Mouse (Mus musculus) midbrain, embryonic 13.5 days (tissue): ENCODE measurements around the gene Tnfaip2. TPM values are rescaled to one million over a fixed set of nuclear protein-coding genes. Genes with fewer than 3 reads are reported as not detected.

Experiments used
- ATAC-seq: fragments of 200-750 bp; cut with Nextera tagmentation; 2 replicates; pipeline ENCODE4 v1.8.0; 2017; ENCODE audit warnings: mild to moderate bottlenecking, moderate TSS enrichment, moderate library complexity
- H3K27ac ChIP-seq: fragments of 300-500 bp; sonication (generic); 2 replicates; pipeline ENCODE4 v1.5.1; 2015; ENCODE audit warnings: inconsistent platforms, mild to moderate bottlenecking, moderate library complexity
- H3K27me3 ChIP-seq: fragments of 300-500 bp; sonication (generic); 2 replicates; pipeline ENCODE4 v1.6.1; 2015; ENCODE audit warnings: mild to moderate bottlenecking, inconsistent platforms
- H3K36me3 ChIP-seq: fragments of 300-500 bp; sonication (generic); 2 replicates; pipeline ENCODE4 v1.6.1; 2015; ENCODE audit warnings: mild to moderate bottlenecking, inconsistent platforms
- H3K4me1 ChIP-seq: fragments of 300-500 bp; sonication (generic); replicated peaks from 2 replicates; pipeline ENCODE4 v1.6.1; 2015; ENCODE audit warnings: inconsistent platforms
- H3K4me2 ChIP-seq: fragments of 300-500 bp; sonication (generic); replicated peaks from 2 replicates; pipeline ENCODE4 v1.6.1; 2015; ENCODE audit warnings: moderate library complexity, mild to moderate bottlenecking, inconsistent platforms
- H3K4me3 ChIP-seq: fragments of 300-500 bp; sonication (generic); replicated peaks from 2 replicates; pipeline ENCODE4 v1.5.1; 2015; ENCODE audit warnings: mild to moderate bottlenecking, inconsistent platforms
- H3K9ac ChIP-seq: fragments of 300-500 bp; sonication (generic); replicated peaks from 2 replicates; pipeline ENCODE4 v1.6.1; 2015; ENCODE audit warnings: mild to moderate bottlenecking, inconsistent platforms
- H3K9me3 ChIP-seq: fragments of 300-500 bp; sonication (generic); 2 replicates; pipeline ENCODE4 v1.6.1; 2016; ENCODE audit warnings: mild to moderate bottlenecking, inconsistent platforms
- WGBS: fragments of 180-500 bp; shearing (Covaris S2); methylation state at CpG from one replicate; pipeline ENCODE4 v1.1.7; 2015; 5-methylcytosine and 5-hydroxymethylcytosine counted together
- polyA plus RNA-seq: library from polyadenylated mRNA; unstranded; fragments of >200 nt; fragmentation: Nextera tagmentation; extraction: Ambion mirVana; gene quantifications from 2 replicates; pipeline ENCODE4 v1.2.1, GENCODE M21; 2015

Gene Tnfaip2
- polyA plus RNA-seq, 1 experiment from 2014 or later = 0.28 TPM

DNA sequence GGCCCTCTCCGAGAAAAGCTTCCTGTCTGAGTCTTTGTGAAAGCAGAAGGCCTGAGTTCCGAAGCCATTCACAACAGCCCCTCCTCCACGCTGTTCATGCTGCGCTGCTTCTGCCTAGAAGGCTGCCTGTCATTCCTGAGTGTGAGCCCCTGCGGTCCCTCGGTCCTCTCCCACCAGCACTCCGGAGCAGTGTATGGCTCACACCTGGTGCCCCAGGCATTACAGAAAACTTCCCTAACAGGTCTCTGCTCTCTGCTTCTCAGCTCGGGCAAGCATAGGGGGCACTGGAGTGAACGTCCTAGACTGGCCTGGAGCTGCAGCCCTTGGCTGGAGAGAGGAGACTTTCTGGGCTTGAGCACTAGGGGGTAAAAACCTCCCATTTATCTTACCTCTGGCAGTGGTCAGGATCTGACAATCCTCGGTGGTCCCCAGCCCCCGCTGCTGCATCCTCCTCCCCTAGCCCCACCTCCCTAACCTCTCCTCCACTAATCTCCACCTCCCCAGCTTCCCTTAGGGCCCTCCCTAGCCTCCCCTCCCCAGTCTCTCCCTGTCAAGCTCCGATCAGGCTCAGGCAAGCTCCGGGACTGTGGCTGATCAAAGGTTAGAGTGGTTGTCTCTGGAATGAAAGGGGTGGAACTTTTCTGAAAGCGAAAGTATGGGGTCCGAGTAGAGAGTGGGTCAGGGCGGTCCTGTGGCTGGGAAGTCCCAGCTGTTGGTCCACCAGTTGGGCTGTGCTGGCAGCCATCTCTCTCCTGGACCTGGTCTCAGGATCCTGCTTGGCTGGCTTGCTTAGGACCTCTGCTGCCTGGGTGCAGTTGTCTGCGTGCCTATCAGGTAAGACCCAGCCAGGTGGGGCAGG, 25.1 kb upstream of the Tnfaip2 start, which contains the start of gene Exoc3l4:
Gene Exoc3l4 (plus strand): TSS at position 97 of the 859 bp plus-strand sequence.
- ATAC-seq = 0 out of 2 replicates have a peak, but pooled peaks have one; percentile 41
- Histone ChIP-seq H3K4me3 (peak within 1 kb of the TSS; percentile 13), H3K36me3 (no peaks in the 10 kb centered on the region), H3K9me3 (no peaks in the 10 kb centered on the region), H3K9ac (peak within 1 kb of the TSS; percentile 49), H3K4me1 (peaks cover 23% of the 10 kb centered on the region), H3K27me3 (peaks cover 37% of the 10 kb centered on the region), H3K4me2 (peak within 1 kb of the TSS; percentile 51), H3K27ac (no peak within 1 kb of the TSS)
- WGBS = 2% methylated on average over 17 of the region's 17 CpGs

DNA sequence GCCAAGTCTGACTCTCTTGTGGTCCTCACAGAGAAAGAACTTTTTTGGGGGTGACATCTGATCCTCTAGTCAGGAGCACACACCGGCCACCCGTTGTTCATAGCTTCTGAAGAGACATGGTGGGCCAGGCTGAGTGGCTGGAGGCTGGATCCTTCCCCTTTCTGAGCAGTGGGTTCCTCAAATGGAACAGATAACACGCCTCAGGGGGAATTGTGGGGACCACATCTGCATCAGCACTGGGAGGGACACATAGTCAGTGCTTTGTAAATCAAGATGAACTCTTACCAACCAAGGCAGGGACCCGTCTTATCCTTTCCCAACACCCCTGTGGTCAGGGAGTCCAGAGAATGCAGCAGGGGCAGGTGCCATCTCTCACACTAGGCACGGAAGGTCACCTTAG, 22.4 kb upstream of the Tnfaip2 start:
- no peaks in the 10 kb centered on the region for H3K36me3 ChIP-seq
- no peak overlapping the region for H3K4me3 ChIP-seq
- WGBS = 82% methylated on average over 5 of the region's 5 CpGs
- H3K27ac ChIP-seq = no peak overlapping the region
- no peak overlapping the region for H3K9ac ChIP-seq
- H3K9me3 ChIP-seq = no peaks in the 10 kb centered on the region
- H3K27me3 ChIP-seq = peaks cover 61% of the 10 kb centered on the region
- peaks cover 21% of the 10 kb centered on the region for H3K4me1 ChIP-seq
- ATAC-seq = no peak
- no peak overlapping the region for H3K4me2 ChIP-seq

DNA sequence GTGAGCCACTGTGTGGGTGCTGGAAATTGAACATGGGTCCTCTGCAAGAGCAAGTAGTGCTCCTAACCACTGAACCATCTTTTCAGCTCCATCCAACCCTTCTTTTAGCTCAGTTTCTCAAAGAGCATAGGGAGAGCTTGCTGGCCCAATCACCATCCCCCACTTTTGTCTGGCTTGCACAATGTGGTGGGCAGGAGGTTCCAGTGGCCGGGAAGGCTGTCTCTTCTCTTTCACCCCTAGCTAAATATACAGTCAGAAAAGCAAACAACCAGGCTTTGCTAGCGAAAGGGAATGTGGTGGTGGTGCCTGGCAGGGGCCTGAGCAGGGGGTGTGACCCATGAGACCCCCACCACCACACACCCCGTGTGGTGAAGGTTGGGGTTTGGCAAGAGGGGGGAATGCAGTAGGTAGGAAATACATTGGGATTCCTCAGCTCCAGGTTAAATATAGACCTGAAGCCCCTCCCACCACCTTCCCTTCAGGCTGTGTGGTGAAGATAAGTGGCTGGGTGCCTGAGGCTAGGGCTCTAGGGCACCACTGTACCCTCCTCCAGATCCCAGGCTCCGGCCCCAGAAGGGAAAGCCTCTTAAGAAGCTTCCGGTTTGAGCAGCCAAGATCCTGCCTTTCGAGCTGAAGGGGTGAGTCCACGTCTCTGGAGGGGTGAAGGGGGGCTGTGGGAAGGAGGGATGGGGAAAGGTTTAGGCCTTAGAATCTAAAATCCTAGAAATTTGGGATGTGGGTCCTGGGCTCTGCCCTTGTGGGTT, 21.1 kb upstream of the Tnfaip2 start:
- no peak for ATAC-seq
- Histone ChIP-seq H3K4me3 (no peak overlapping the region), H3K36me3 (no peaks in the 10 kb centered on the region), H3K9ac (no peak overlapping the region), H3K27ac (no peak overlapping the region), H3K27me3 (peaks cover 73% of the 10 kb centered on the region), H3K4me1 (peaks cover 21% of the 10 kb centered on the region), H3K4me2 (no peak overlapping the region), H3K9me3 (no peaks in the 10 kb centered on the region)
- WGBS = 56% methylated on average over 7 of the region's 7 CpGs

DNA sequence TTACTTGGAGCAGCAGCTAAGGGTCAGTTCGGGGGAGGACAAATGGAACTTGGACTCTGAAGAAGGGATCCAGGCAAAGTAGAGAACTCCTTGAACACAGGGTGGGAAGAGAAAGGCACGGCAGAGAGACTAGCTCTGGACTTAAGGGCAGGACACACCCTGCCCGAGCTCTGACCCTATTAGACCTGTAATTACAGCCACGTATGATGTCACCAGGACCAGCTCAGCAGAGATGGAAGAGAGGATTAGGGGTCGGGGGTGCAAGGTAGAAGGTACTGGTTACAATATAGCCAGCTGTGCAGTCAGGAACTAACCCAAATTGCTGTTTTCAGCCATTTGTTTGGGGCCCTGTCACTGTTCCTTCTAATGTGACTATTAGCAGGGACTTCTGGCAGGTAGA, 19.4 kb upstream of the Tnfaip2 start:
- H3K4me1 ChIP-seq = peaks cover 6% of the 10 kb centered on the region; the same call in 1 of the 2 replicates
- H3K9me3 ChIP-seq = no peaks in the 10 kb centered on the region
- no peak overlapping the region for H3K4me3 ChIP-seq
- H3K36me3 ChIP-seq = no peaks in the 10 kb centered on the region
- ATAC-seq = no peak
- no peak overlapping the region for H3K27ac ChIP-seq
- no peak overlapping the region for H3K4me2 ChIP-seq
- 35% methylated on average over 5 of the region's 5 CpGs for WGBS
- H3K27me3 ChIP-seq = peaks cover 90% of the 10 kb centered on the region
- no peak overlapping the region for H3K9ac ChIP-seq

DNA sequence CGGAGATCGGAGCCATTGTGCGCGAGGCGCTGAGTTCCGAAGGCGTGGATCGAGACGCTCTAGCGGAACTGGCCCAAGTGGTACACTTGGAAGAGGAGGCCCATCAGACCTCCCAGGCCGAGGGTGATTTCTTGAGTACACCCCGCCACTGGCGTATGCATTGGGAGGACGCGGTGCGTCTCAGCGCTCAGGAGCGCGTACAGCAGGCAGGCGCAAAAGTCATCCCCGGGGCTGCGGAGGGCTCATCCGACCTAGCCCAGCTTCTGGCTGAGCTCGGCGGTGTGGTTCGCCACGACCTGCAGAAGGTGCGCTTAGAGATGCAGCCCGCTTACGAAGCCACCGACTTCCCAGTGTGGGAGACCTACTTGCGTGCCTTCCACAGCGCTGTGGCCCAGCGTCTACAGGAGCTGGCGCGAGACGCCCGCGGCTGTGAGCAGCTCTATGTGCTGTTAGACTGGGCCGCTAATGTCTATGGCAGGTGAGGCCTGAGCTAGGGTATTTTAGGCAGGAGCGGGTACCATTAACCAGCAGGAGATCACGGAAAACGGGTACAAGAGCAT, 18.6 kb upstream of the Tnfaip2 start:
- Histone ChIP-seq H3K4me3 (peak overlapping the region; percentile 33), H3K27me3 (peaks cover 96% of the 10 kb centered on the region), H3K36me3 (no peaks in the 10 kb centered on the region), H3K4me1 (peaks cover 11% of the 10 kb centered on the region), H3K9ac (peak overlapping the region; percentile 49), H3K27ac (no peak overlapping the region), H3K4me2 (peak overlapping the region; percentile 52), H3K9me3 (no peaks in the 10 kb centered on the region)
- WGBS = 3% methylated on average over 43 of the region's 43 CpGs
- ATAC-seq = no peak

DNA sequence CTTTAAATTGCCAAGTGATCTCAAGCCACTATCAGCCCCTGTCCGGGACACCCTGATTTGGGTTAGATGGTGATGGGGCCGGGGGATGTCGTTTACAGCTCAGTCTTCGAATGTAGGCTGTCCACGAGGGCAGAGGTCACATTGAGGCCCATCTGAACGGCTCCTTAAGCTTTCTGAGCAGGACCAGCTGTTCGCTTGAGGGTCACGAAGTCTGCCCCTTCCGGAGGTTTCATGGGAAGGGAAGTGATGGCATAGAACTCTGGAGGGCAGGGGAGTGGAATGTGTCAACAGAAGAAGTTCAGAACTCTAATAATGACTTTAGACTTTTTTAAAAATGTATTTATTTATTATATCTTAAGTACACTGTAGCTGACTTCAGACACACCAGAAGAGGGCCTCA, 17.7 kb upstream of the Tnfaip2 start:
- 24% methylated on average over 9 of the region's 9 CpGs for WGBS
- Histone ChIP-seq H3K4me1 (peaks cover 20% of the 10 kb centered on the region), H3K27ac (no peak overlapping the region)

DNA sequence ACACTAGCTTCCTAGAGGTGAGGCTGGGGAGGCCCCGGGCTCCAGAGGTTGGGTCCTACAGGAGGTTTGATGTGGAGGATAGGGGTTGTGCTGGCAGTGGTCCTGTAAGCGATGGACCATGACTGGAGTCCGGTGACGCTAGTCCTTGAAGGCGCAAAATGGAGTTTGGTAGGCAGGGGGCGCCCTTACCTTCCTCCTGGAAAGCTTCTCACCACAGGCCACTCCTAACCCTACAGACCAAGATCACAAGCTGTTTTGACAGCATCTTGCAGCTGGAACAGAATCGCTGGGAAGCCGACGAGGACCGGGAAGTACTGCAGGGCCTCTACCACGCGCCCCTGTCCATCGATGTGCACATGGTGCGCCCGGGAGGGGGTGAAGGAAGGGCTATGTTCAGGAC, 17.0 kb upstream of the Tnfaip2 start:
- 0 out of 2 replicates have a peak overlapping the region, but pooled peaks have one; percentile 6 for H3K9ac ChIP-seq
- H3K4me1 ChIP-seq = peaks cover 27% of the 10 kb centered on the region
- H3K9me3 ChIP-seq = no peaks in the 10 kb centered on the region
- no peak overlapping the region for H3K27ac ChIP-seq
- peak; percentile 14; the same call in 1 of the 2 replicates for ATAC-seq
- H3K4me2 ChIP-seq = no peak overlapping the region; the same call in 1 of the 2 replicates
- H3K27me3 ChIP-seq = peaks cover 97% of the 10 kb centered on the region
- WGBS = 3% methylated on average over 15 of the region's 15 CpGs
- H3K36me3 ChIP-seq = no peaks in the 10 kb centered on the region
- H3K4me3 ChIP-seq = no peak overlapping the region

More for the DNA sequence above, 17.7 kb upstream of the Tnfaip2 start:
- Histone ChIP-seq H3K27me3 (peaks cover 96% of the 10 kb centered on the region), H3K9ac (no peak overlapping the region), H3K4me3 (no peak overlapping the region), H3K4me2 (no peak overlapping the region), H3K9me3 (no peaks in the 10 kb centered on the region), H3K36me3 (no peaks in the 10 kb centered on the region)
- no peak for ATAC-seq

DNA sequence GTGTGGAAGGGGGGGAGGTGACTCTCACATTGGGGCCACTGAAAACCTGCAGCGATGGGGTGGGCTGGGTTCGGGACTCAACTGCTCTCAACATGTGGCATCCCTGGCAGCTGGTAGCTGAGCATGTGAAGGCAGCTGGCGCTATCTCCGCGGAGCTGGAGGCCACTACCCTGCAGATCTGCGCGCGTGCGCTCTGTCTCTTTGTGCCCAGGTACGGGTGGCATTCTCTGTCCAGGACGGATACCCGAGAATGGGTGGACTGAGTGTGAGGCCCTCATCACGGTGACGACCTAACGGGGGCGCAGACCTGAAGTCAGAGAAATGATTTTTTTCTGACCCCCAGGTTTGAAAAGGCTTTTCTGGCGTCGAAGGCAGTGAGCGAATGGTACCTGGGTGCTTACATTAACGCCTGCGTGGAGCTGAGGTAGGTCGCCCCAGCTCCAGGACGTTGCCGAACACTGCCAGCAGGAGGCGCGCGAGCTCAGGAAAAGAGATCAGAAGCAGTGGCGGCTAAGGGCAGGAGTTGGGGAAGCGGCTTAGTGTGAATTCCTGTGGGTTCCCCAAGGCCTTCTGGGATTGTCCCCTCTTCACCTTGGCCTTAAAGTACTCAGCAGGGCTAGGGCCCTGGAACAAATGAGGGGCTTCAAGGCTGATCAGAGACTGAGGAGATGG, 16.3 kb upstream of the Tnfaip2 start:
- Histone ChIP-seq H3K4me2 (peak overlapping the region; percentile 13), H3K9ac (0 out of 2 replicates have a peak overlapping the region, but pooled peaks have one; percentile 6), H3K9me3 (no peaks in the 10 kb centered on the region), H3K4me1 (peaks cover 34% of the 10 kb centered on the region), H3K27me3 (peaks cover 99% of the 10 kb centered on the region), H3K4me3 (no peak overlapping the region; the same call in 1 of the 2 replicates), H3K27ac (no peak overlapping the region), H3K36me3 (no peaks in the 10 kb centered on the region)
- peak; percentile 70 for ATAC-seq
- 16% methylated on average over 29 of the region's 29 CpGs for WGBS

DNA sequence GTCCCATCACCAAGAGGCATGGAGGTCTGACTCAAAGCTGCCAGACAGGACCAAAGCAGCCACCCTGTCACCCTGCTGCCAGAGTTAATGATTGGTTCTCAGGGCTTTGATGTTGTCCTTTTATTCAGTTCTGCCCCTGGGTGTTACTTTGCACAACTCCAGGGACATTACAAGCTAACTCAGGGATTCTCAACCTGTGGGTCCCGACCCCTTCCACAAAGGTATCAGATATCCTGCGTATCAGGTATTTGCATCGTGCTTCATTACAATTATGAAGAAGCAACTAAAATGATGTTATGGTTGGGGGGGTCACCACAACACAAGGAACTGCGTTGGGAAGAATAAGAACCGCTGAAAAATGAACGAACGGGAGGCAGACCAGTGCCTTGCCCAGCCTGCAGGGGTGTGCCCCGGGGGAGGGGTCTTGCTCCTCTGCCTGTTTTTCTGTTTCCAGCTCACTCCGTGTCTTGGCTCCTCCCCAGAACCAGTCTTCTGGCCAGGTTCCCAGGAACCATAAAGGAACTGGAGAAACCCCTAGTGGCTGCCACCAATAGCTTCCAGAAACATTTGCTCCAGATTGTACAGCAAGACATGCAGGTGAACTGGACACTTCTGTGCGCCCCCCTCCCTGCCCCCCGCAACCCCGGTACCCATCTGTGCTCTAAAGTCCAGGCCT, 14.7 kb upstream of the Tnfaip2 start:
- H3K36me3 ChIP-seq = no peaks in the 10 kb centered on the region
- no peak for ATAC-seq
- H3K9me3 ChIP-seq = no peaks in the 10 kb centered on the region
- H3K4me2 ChIP-seq = no peak overlapping the region
- H3K27ac ChIP-seq = no peak overlapping the region
- peaks cover 34% of the 10 kb centered on the region for H3K4me1 ChIP-seq
- H3K4me3 ChIP-seq = no peak overlapping the region
- H3K27me3 ChIP-seq = peaks cover 99% of the 10 kb centered on the region
- H3K9ac ChIP-seq = no peak overlapping the region
- 47% methylated on average over 12 of the region's 12 CpGs for WGBS

DNA sequence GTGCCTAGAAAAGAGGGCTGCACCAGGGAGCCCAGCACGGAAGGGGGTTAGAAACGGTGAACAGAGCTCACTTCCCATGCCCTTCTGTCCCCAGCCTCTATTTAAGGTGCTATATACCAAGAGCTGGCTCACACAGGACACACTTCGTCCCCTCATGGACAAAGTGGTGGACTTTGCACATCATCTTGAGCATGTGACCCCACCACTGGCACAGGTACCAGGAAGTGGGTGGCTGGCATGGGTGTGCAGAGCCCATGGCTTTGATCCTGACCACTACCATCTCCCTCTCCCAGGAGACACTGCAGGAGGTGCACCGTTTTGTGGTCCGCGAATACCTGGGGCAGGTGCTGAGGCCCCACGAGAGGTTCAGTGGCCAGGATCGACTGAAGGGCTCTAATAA, 13.9 kb upstream of the Tnfaip2 start:
- no peaks in the 10 kb centered on the region for H3K9me3 ChIP-seq
- H3K27ac ChIP-seq = no peak overlapping the region
- no peak overlapping the region for H3K9ac ChIP-seq
- no peak for ATAC-seq
- 14% methylated on average over 8 of the region's 8 CpGs for WGBS
- H3K27me3 ChIP-seq = peaks cover 93% of the 10 kb centered on the region
- peak overlapping the region; percentile 42; the same call in 1 of the 2 replicates for H3K4me3 ChIP-seq
- H3K4me2 ChIP-seq = peak overlapping the region; percentile 64
- H3K4me1 ChIP-seq = peaks cover 32% of the 10 kb centered on the region
- no peaks in the 10 kb centered on the region for H3K36me3 ChIP-seq
